Mouse (Mus musculus): ENCODE results near the gene Pisd. TPM values are rescaled to one million over a fixed set of nuclear protein-coding genes. Genes with fewer than 3 reads are reported as not detected.

Gene Pisd
- polyA plus RNA-seq, 1 experiment = 90.7 TPM

GRCm38 (mm10) chr5:32713703-32714467 lies 71.6 kb downstream of the Pisd start:
- Histone ChIP-seq H3K4me3 (replicated peaks; ENCODE audit: extremely low read depth, low read depth, low read length) (peak overlapping the region; percentile 97), H3K4me1 (ENCODE audit: control insufficient read depth, insufficient read depth, low read length) (peaks cover 4% of the 10 kb centered on the region; the same call in 1 of the 2 replicates)
- peak; percentile 87 for DNase-seq
- under 1% methylated on average over 55 of the region's 55 CpGs for WGBS
- TF ChIP-seq POLR2A (IDR thresholded peaks at IDR 0.05; ENCODE audit: borderline replicate concordance, extremely low read depth, low read depth, low read length) = peak; percentile 98
- peak; percentile 68 for TF ChIP-seq CTCF (IDR thresholded peaks at IDR 0.05; ENCODE audit: insufficient read depth, low read length)

DNA sequence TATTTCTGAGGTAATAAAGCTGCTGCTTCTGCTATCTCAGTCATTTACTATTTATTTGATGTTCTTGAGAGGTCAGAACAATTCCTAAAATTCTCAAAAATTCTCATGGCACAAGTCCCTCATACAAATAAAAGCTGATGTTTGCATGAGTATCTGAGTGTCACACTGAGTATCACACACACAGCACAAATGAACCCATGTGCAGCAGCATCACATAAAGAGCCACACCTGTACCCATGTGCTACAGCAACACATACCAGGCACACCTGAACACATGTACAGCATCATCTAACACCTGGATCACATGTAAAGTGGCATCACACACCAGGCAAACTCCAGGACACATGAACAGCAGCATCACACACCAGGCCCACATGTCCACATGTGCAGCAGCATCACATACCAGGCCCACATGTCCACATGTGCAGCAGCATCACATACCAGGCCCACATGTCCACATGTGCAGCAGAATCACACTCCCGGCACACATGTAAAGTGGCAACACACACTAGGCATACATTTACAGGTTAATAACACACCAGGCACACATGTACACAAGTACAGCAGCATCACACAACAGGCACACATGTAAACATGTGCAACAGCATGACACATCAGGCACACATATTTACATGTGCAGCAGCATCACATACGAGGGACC lies 72.3 kb downstream of the Pisd start:
- WGBS = 14% methylated on average over 2 of the region's 2 CpGs
- DNase-seq = no peak
- Histone ChIP-seq H3K4me3 (replicated peaks; ENCODE audit: extremely low read depth, low read depth, low read length) (peak overlapping the region; percentile 97), H3K4me1 (ENCODE audit: control insufficient read depth, insufficient read depth, low read length) (peaks cover 4% of the 10 kb centered on the region; the same call in 1 of the 2 replicates)
- no peak for TF ChIP-seq POLR2A (IDR thresholded peaks at IDR 0.05; ENCODE audit: borderline replicate concordance, extremely low read depth, low read depth, low read length)
- TF ChIP-seq CTCF (IDR thresholded peaks at IDR 0.05; ENCODE audit: insufficient read depth, low read length) = no peak

DNA sequence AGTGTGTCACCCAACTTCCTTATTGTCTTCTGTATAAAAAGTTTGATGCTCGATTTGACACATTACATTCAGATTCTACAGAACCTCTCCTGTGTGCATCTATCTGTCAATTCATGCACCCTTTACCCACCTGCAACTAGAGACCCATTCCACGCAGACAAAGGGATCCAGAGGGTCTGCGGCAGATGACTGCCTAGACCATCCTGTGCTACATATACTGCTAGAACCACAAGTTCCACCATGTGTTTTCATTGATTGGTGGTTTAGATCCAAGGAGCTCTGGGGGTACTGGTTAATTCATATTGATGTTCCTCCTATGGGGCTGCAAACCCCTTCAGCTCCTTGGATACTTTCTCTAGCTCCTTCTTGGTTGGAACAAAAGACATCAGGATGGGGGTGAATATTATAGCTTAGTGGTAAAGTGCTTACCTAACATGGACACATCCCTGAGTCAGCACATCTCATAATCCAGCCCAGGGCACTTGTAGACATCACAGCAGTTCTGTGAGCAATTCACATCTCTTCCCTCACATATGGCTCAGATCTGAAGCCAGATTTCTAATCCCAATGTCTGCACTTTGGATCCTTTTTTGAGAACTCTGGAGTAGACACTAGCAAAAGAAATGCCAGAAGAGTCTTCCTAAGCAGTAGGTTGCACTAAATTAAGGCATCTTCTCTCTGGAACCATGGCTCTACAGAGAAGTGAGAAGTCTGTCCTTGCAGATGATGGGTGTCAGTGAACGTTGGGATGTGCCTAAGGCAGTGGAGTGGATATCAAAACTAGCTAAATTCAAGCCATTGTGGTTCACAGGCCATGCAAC lies 73.0 kb downstream of the Pisd start:
- no peak overlapping the region for H3K4me3 ChIP-seq (replicated peaks; ENCODE audit: extremely low read depth, low read depth, low read length)
- peaks cover 4% of the 10 kb centered on the region; the same call in 1 of the 2 replicates for H3K4me1 ChIP-seq (ENCODE audit: control insufficient read depth, insufficient read depth, low read length)
- WGBS = 60% methylated on average over 4 of the region's 4 CpGs
- DNase-seq = no peak
- TF ChIP-seq CTCF (IDR thresholded peaks at IDR 0.05; ENCODE audit: insufficient read depth, low read length) (no peak), POLR2A (IDR thresholded peaks at IDR 0.05; ENCODE audit: borderline replicate concordance, extremely low read depth, low read depth, low read length) (no peak)

GRCm38 (mm10) chr5:32711485-32711884 lies 74.0 kb downstream of the Pisd start:
- TF ChIP-seq POLR2A (IDR thresholded peaks at IDR 0.05; ENCODE audit: borderline replicate concordance, extremely low read depth, low read depth, low read length) = no peak
- no peak for TF ChIP-seq CTCF (IDR thresholded peaks at IDR 0.05; ENCODE audit: insufficient read depth, low read length)
- WGBS = 72% methylated on average over 5 of the region's 5 CpGs
- no peak for DNase-seq
- H3K4me3 ChIP-seq (replicated peaks; ENCODE audit: extremely low read depth, low read depth, low read length) = no peak overlapping the region
- peaks cover 4% of the 10 kb centered on the region; the same call in 1 of the 2 replicates for H3K4me1 ChIP-seq (ENCODE audit: control insufficient read depth, insufficient read depth, low read length)

GRCm38 (mm10) chr5:32706226-32706780 lies 79.1 kb downstream of the Pisd start:
- H3K4me1 ChIP-seq (ENCODE audit: control insufficient read depth, insufficient read depth, low read length) = no peaks in the 10 kb centered on the region
- WGBS = 30% methylated on average over 2 of the region's 2 CpGs
- no peak overlapping the region for H3K4me3 ChIP-seq (replicated peaks; ENCODE audit: extremely low read depth, low read depth, low read length)
- TF ChIP-seq POLR2A (IDR thresholded peaks at IDR 0.05; ENCODE audit: borderline replicate concordance, extremely low read depth, low read depth, low read length) = no peak
- no peak for TF ChIP-seq CTCF (IDR thresholded peaks at IDR 0.05; ENCODE audit: insufficient read depth, low read length)
- DNase-seq = no peak

DNA sequence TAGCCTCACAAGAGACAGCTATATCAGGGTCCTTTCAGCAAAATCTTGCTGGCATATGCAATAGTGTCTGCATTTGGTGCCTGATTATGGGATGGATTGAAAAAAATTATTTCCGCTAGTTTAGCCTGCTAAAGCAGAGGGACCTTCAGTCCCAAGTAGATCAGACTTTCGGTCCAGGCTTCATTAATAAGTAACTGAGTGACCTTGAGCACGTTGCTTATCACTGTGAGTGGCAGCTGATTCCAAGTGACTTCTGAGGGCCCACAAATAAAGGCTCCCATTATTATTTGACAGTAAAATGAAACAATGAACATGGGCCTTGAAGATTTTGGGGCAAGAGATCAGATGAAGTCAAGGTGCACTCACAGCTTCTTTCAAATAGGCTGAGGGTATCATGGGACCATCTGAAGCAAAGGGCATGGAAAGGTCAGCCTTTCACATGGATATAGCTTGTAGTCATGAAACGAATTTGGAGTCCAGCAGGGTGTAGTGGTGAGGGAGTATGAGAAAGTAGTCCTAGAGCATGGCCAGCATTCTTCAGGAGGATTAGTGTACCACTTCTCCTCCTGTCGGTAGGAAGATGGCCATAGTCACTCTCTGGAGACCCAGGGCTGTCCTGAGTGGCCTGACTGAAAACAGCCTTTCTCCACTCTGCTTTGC lies 88.1 kb downstream of the Pisd start:
- 61% methylated on average over 5 of the region's 5 CpGs for WGBS
- no peaks in the 10 kb centered on the region for H3K4me1 ChIP-seq (ENCODE audit: control insufficient read depth, insufficient read depth, low read length)
- DNase-seq = no peak
- TF ChIP-seq POLR2A (IDR thresholded peaks at IDR 0.05; ENCODE audit: borderline replicate concordance, extremely low read depth, low read depth, low read length) = no peak
- TF ChIP-seq CTCF (IDR thresholded peaks at IDR 0.05; ENCODE audit: insufficient read depth, low read length) = no peak
- no peak overlapping the region for H3K4me3 ChIP-seq (replicated peaks; ENCODE audit: extremely low read depth, low read depth, low read length)

- no peak overlapping the region for H3K4me3 ChIP-seq (replicated peaks; ENCODE audit: extremely low read depth, low read depth, low read length)
- DNase-seq = no peak
- TF ChIP-seq POLR2A (IDR thresholded peaks at IDR 0.05; ENCODE audit: borderline replicate concordance, extremely low read depth, low read depth, low read length) = no peak
- no peak for TF ChIP-seq CTCF (IDR thresholded peaks at IDR 0.05; ENCODE audit: insufficient read depth, low read length)
- WGBS = 25% methylated on average over 2 of the region's 2 CpGs
- H3K4me1 ChIP-seq (ENCODE audit: control insufficient read depth, insufficient read depth, low read length) = no peaks in the 10 kb centered on the region
Measured at GRCm38 (mm10) chr5:32693411-32693810, 92.0 kb downstream of the Pisd start.

Other genes with a start within 250 kb of the Pisd start
- gene Yes1, start 174.5 kb downstream of the Pisd start, polyA plus RNA-seq (2012; rRNA removed) = 3.6 and 4.6 TPM in 2 replicates
- 10.5 and 12.4 TPM in 2 replicates for gene Gm20671, start 41.5 kb upstream of the Pisd start, polyA plus RNA-seq (2012; rRNA removed)
- 12.7 and 15.4 TPM in 2 replicates for gene Prr14l, start 68.6 kb upstream of the Pisd start, polyA plus RNA-seq (2012; rRNA removed)
- gene Depdc5, start 78.1 kb upstream of the Pisd start, polyA plus RNA-seq (2012; rRNA removed) = 11.1 and 17.1 TPM in 2 replicates
- 136 and 154 TPM in 2 replicates for gene Ywhah, start 233.2 kb upstream of the Pisd start, polyA plus RNA-seq (2012; rRNA removed)

Measured in lung, adult 2 months (tissue).